Mouse (Mus musculus): Measurements from ENCODE around the gene Slc7a8.

The Slc7a8 gene

DNA sequence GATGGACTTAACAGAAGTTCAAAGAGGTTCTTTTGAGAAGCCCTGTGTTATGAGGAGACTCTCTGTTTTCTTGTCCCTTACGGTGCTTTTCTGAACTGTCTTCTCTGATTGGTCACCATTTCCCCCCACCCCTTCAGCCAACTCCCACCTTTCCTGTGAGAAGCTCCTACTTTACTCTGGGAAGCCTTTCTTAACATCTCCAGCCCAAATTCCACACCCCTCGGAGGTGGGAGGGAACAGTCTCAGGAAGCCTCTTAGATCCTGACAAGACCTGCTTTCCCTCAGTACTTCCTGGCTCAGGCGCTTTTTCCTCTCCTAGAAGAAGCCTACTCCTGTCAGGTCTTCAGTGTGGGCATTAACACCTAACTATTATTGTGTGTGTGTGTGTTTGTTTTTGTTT lies 82.2 kb downstream of the Slc7a8 start:
- no peak for DNase-seq (ENCODE audit: low spot score)

DNA sequence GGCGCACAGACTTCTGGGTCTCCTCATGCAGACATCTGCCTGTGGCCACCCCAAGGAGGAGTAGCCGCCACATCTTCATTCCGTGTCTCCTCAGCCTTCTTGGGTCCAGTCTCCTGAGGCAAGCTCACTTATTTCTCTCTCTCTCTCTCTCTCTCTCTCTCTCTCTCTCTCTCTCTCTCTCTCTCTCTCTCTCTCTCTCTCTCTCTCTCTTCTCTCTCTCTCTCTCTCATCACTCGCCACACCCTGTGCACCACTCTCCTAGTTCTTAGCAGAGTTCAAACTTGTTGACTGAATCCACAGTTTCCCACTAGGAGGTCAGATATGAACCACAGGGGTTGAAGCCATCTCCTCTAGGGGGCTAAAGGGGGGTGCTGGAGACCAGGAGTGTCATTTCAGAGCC lies 83.0 kb downstream of the Slc7a8 start, which contains the start of gene Gm29776:
TSS of gene Gm29776 (minus strand) at position 101 of the 400 bp plus-strand sequence.
- no peak for DNase-seq (ENCODE audit: low spot score)

DNA sequence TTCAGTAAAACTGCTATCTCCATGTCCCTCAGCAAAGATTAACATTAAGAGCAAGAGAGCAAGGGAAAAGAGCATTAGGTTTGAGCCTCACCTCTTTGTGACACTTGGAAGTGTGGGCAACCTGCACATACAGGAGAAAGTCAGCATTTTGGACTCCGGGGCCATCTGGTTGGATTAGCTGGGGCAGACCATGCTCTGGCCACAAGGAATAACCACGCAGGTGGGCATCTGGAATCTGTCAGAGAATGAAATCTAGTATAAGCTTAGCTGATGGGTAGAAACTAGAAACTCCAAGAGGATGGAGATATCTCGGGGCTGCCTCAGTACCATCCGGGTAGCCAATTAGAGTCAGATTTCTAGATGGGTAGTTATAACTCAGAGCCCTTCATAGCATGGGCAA lies 85.0 kb downstream of the Slc7a8 start:
- no peak for DNase-seq (ENCODE audit: low spot score)

DNA sequence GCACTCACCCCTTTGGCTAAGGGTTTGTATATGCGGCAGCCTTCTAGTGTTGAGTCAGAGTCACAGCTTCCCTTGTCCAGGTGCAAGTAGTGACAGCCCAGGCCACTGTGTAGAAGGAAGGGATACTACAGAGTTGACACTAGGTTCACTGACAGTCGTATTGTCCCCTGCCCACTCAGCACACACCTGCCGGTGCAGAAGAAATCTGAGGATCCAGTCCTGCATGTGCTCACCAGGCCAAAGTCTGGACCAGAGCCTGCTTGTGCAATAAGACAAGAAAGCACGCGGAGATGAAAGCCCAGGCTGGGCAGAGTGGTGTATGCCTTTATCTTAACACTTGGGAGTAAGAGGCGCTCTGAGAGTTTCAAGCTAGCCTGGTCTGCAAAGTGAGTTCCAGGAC lies 86.7 kb downstream of the Slc7a8 start:
- DNase-seq (ENCODE audit: low spot score): no peak

DNA sequence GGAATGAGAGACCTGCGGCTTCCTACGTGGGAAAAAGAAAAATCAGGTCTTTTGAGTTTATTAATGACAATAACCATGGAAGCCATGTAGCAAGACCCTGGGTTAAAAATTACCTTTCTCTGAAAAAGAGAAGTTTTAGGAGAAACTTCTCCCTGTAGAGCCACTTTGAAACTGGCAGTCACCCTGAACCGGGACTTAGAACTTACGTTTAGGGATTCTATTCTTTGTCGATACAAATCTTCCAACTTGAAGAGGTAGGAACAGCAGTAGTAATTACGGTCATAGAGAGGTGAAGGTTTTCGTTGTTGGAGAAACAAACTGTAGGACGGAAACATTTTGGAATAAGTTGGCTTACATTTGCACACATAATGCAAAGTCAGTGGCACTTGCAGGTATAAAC lies 94.5 kb downstream of the Slc7a8 start:
- DNase-seq (ENCODE audit: low spot score): no peak

DNA sequence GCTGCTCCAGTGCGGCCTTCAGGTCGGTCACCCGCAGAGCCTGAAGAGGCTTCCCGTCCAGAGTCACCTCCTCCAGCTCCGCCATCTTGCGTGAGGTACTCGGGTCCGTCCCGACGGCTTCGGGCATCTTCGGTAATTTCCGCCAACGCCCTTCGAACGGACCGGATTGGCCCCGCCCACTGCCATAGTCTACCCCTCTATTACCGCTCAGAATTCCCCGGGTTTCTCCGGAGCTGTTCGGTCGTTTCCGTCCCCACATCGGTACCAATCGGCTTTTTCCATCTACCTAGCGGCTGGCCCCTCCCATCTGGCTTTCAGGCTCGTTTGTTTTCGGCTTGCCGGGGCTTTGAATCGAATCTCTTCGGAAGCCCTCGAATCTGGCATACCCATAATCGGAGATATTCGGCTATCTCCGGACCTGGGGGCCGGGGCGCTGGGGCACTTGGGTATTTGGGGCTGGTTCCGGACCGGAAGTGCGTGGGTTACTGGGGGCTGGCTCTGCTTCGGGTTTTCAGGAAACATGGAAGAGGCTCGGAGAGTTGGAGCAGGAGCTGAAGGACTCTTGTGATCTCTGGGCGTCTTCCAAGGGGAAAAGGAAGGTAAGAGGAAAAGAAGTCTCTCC lies 95.1 kb downstream of the Slc7a8 start, which contains the start of gene Acin1:
TSS of gene Acin1 (minus strand) at position 410 of the 622 bp plus-strand sequence.
- DNase-seq (ENCODE audit: low spot score): peak; percentile 100

DNA sequence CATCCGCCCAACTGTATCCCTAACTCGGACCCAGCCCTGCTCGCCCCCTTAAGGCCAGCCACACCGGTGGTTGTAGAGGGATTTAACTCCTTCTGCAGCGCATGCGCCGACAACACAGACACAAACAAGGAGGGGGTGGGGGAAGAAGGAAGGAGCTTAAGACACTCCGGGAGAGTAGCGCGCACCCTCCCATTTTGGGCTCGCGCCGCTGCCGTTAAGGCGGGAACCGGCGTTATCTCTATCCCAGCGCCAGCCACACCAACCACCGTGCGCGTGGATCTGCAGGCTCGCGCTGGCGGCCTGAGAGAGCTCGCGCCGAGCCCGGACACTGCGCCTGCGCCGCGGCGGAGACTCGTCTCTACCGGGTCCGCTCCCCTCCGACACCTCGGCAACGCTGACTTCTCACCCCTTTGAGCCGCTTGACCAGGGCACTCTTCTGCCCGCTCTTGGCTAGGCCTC lies 95.7 kb downstream of the Slc7a8 start, which contains the start of gene 1700123O20Rik:
TSS of gene 1700123O20Rik (plus strand) at position 154 of the 459 bp plus-strand sequence.
- DNase-seq (ENCODE audit: low spot score): peak; percentile 76

DNA sequence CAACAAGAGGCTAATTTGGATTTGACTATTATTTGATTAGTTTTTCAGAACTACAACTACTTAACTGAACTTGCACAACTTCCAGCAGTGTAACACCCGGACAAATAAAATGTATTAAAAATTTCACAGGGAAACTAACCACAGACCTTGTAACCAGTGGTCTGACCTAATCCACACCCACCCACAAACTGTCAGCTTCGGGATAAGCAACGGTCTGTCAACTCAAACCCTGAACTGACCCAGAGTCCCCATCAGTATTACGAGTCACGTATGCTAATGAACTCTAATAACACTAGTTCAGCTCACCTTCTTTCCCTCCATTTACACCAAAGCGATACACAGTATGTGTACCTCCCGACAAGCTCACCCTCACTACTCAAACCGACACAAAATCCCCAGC lies 96.3 kb downstream of the Slc7a8 start:
- no peak for DNase-seq (ENCODE audit: low spot score)

DNA sequence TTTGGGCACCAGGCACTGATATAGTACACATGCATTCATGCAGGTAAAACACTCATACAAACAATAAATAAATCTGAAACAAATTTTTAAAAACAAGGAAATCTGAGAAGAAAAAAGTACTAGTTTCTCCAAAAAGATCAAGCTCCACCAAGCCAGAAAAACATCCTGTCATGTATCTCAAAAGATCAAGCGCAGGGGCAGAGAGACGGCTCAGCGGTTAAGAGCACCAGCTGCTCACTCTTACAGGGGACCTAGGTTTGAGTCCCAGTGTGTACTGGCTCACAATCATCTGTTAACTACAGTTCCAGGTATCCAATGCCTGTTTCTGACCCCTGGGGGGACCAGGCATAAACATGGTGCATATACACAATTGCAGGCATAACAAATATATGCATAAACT lies 99.3 kb downstream of the Slc7a8 start:
- no peak for DNase-seq (ENCODE audit: low spot score)

DNA sequence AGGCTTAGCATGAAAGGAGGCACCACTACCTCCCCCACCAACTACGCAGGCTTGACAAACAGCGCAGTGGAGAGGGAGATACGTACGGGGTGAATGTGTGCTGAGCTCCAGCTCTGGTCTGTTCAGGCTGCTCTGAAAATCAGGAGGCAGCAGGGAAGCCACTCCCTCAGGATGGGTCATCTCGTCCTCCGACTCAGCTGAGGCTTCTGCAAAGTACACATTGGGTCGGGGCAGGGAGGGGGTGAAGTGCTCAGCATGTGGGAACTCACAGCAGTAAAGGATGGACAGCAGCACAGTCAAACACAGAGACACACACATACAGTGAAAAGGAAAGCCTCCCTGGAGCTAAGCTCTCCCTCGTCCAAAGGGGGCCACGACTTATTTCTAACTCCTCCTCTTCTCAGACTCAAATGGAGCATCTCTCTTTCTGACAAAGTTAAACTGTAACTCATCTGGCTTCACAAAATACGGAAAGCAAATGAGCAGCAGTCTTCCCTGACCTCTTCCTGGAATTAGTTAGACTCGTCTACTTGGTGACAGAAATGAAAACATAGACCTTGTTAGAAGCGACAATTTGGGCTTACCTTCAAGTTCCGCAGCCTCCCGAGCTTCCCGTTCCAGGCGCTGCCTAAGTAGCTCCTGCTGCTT lies 103.0 kb downstream of the Slc7a8 start:
- no peak for DNase-seq (ENCODE audit: low spot score)

DNA sequence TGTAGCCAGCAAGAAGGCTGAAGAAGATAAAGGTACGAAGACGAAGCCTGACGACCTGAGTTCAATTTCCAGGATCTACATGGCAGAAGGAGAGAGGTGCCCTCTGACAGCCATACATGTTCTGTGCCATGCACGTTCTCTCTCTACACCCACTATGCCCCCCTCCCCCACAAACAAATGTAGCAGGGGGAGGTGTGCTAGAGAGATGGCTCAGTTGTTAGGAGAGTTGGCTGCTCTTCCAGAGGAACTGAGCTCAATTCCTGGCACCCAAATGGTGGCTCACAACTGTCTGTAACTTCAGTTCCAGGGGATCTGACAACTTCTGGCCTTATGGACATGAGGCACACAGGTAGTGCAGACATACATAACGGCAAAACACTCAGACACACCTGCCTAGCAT lies 105.5 kb downstream of the Slc7a8 start:
- DNase-seq (ENCODE audit: low spot score): no peak

DNA sequence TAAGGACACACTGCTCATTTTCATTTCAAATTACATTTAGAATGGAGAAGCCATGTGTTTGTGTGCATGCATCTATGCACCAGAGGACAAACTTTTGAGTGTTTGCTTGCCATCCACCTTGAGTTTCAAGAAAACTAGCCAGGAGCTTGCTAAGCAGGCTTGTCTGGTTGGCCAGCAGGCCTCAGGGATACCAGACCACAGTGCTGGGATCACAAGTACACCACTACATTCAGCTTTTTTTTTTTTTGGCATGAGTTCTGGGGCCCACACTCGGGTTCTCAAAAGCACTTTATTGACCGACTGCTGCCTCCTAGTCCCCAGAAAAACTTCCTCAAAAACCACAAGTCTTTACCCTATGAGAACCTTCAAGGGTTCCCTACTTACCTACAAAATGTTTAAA lies 107.4 kb downstream of the Slc7a8 start:
- peak; percentile 49 for DNase-seq (ENCODE audit: low spot score)

Data from urinary bladder, postnatal 14 days (tissue).